Comparison of ENCODE assay signal across 7 mouse cellular contexts in genomic region chr15:85583024-85583423, GRCm38 (mm10). TPM values are rescaled to one million over a fixed set of nuclear protein-coding genes. Genes with fewer than 3 reads are reported as not detected.
DNase-seq lines count a peak whose midpoint lies in the region; ATAC-seq lines count a peak whose summit lies in the region.

No protein-coding gene starts in this region.

- H3K9ac ChIP-seq in intestine, embryonic 16.5 days (ENCODE audit: low read depth, low read length) = no peak overlapping the region
- no peak overlapping the region for H3K9ac ChIP-seq in midbrain, embryonic 14.5 days (replicated peaks; ENCODE audit: low read length)

- DNase-seq in adrenal gland, adult 8-10 months = peak; percentile 67
- DNase-seq in embryo, embryonic 10 days (ENCODE audit: low spot score) = peak; percentile 95
- DNase-seq in gastrocnemius, postnatal 10 days = peak; percentile 81
- DNase-seq in left cerebral cortex, postnatal 25 days (ENCODE audit: low spot score in 2 of 2) = peak; percentile 82 to 89
- DNase-seq in midbrain, embryonic 14.5 days = peak; percentile 93
- peak; percentile 20 to 25 for DNase-seq in spleen, postnatal 36 days (ENCODE audit: low spot score in 2 of 2)

- no peak overlapping the region for H3K4me3 ChIP-seq in intestine, embryonic 16.5 days (ENCODE audit: low read length)
- H3K4me3 ChIP-seq in midbrain, embryonic 14.5 days (replicated peaks; ENCODE audit: low read depth, low read length) = 0 out of 2 replicates have a peak overlapping the region, but pooled peaks have one; percentile 7

- no peaks in the 10 kb centered on the region for H3K36me3 ChIP-seq in intestine, embryonic 16.5 days (ENCODE audit: control insufficient read depth, insufficient read depth, low read length)
- no peaks in the 10 kb centered on the region for H3K36me3 ChIP-seq in midbrain, embryonic 14.5 days (ENCODE audit: control insufficient read depth, insufficient read depth, low read length)

- H3K4me1 ChIP-seq in intestine, embryonic 16.5 days (ENCODE audit: control insufficient read depth, insufficient read depth, low read length) = peaks cover 20% of the 10 kb centered on the region
- peaks cover 18% of the 10 kb centered on the region; the same call in 1 of the 2 replicates for H3K4me1 ChIP-seq in midbrain, embryonic 14.5 days (ENCODE audit: control insufficient read depth, insufficient read depth, low read length)

- H3K4me2 ChIP-seq in intestine, embryonic 16.5 days (ENCODE audit: low read depth, low read length) = no peak overlapping the region
- peak overlapping the region; percentile 98 for H3K4me2 ChIP-seq in midbrain, embryonic 14.5 days (ENCODE audit: low read length)

- H3K9me3 ChIP-seq in intestine, embryonic 16.5 days (ENCODE audit: control insufficient read depth, low read length) = no peaks in the 10 kb centered on the region
- H3K9me3 ChIP-seq in midbrain, embryonic 14.5 days (ENCODE audit: control insufficient read depth, low read length) = no peaks in the 10 kb centered on the region

- H3K27me3 ChIP-seq in intestine, embryonic 16.5 days (replicated peaks; ENCODE audit: control insufficient read depth, insufficient read depth, low read length) = peaks cover 61% of the 10 kb centered on the region
- H3K27me3 ChIP-seq in midbrain, embryonic 14.5 days (ENCODE audit: control insufficient read depth, insufficient read depth, low read length) = peaks cover 49% of the 10 kb centered on the region

- 0% methylated on average over 8 of the region's 8 CpGs for WGBS in intestine, embryonic 16.5 days
- WGBS in midbrain, embryonic 14.5 days = under 1% methylated on average over 8 of the region's 8 CpGs

- no peak overlapping the region for H3K27ac ChIP-seq in intestine, embryonic 16.5 days (ENCODE audit: low read length)
- H3K27ac ChIP-seq in midbrain, embryonic 14.5 days (replicated peaks; ENCODE audit: low read depth, low read length) = no peak overlapping the region

- ATAC-seq in intestine, embryonic 16.5 days = peak; percentile 78
- ATAC-seq in midbrain, embryonic 14.5 days (ENCODE audit: low FRiP score, low TSS enrichment) = peak; percentile 74

- intact Hi-C loops in left cerebral cortex, postnatal 25 days (cut with DNase I) = loop anchor here (1.0 to 5.0 kb wide), 4 partner anchors 104 to 317 kb away; no protein-coding TSS in a partner anchor

RNA-seq across cellular contexts. Expression of gene Wnt7b, which starts 0.8 kb away (rescaled TPM):
- 1 to 10 TPM in 2 of 4 experiments, under 1 TPM in 2; 0.65 to 1.1 (median 0.85) TPM for total RNA-seq in adrenal gland, adult 8-10 months (2022)
- under 1 TPM; 0.07 to 0.16 TPM for total RNA-seq in gastrocnemius, postnatal 10 days (2021)
- 0.66 and 0.71 TPM in 2 replicates for polyA plus RNA-seq in intestine, embryonic 16.5 days (2015; fragmentation: Nextera tagmentation; extraction: Ambion mirVana)
- total RNA-seq in left cerebral cortex, postnatal 25 days (2021) = 10 to 100 TPM; 31.3 to 34.4 TPM
- 38.0 and 43.1 TPM in 2 replicates for polyA plus RNA-seq in midbrain, embryonic 14.5 days (2014; fragmentation: Nextera tagmentation; extraction: Ambion mirVana)

Comparison
In these comparisons a context has a peak if more than half of its experiments do, and no peak if none do; other contexts are left out.
1. DNase-seq: peak in every context shown above with its lines; median percentile 95 in embryo, embryonic 10 days; 93 in midbrain, embryonic 14.5 days; 86 in left cerebral cortex, postnatal 25 days; 81 in gastrocnemius, postnatal 10 days; 67 in adrenal gland, adult 8-10 months; 22 in spleen, postnatal 36 days.
2. RNA of gene Wnt7b, which starts 0.8 kb away (total RNA-seq): 31.3 to 34.4 TPM in left cerebral cortex, postnatal 25 days; 0.65 to 1.1 TPM in adrenal gland, adult 8-10 months and 0.07 to 0.16 TPM in gastrocnemius, postnatal 10 days; every median in the first group is over 10 times any median in the second.